Mouse (Mus musculus) forebrain, embryonic 11.5 days (tissue): ENCODE data around the gene Nmnat3. TPM values are rescaled to one million over a fixed set of nuclear protein-coding genes. Genes with fewer than 3 reads are reported as not detected.

Experiments used
- ATAC-seq: fragments of 200-750 bp; cut with Nextera tagmentation; replicated peaks from 2 replicates; pipeline ENCODE4 v1.8.0; 2017; ENCODE audit warnings: moderate TSS enrichment; ENCODE audit not compliant: low FRiP score
- DNase-seq: peaks from one replicate; pipeline ENCODE4 v3.0.0-alpha.2; 2017; ENCODE audit warnings: low spot score
- H3K27ac ChIP-seq: fragments of 300-500 bp; sonication (generic); 2 replicates; pipeline ENCODE4 v1.5.1; 2014; ENCODE audit warnings: low read depth, low read length
- H3K27me3 ChIP-seq: fragments of 300-500 bp; sonication (generic); 2 replicates; pipeline ENCODE4 v1.6.1; 2014; ENCODE audit warnings: mild to moderate bottlenecking, low read length, mixed read lengths; ENCODE audit not compliant: control insufficient read depth, insufficient read depth
- H3K36me3 ChIP-seq: fragments of 300-500 bp; sonication (generic); 2 replicates; pipeline ENCODE4 v1.6.1; 2014; ENCODE audit warnings: mild to moderate bottlenecking, low read length, moderate library complexity, mixed read lengths; ENCODE audit not compliant: control insufficient read depth, insufficient read depth
- H3K4me1 ChIP-seq: fragments of 300-500 bp; sonication (generic); replicated peaks from 2 replicates; pipeline ENCODE4 v1.6.1; 2014; ENCODE audit warnings: low read length, mixed read lengths; ENCODE audit not compliant: control insufficient read depth, insufficient read depth
- H3K4me2 ChIP-seq: fragments of 300-500 bp; sonication (generic); 2 replicates; pipeline ENCODE4 v1.6.1; 2014; ENCODE audit warnings: low read depth, mild to moderate bottlenecking, low read length, moderate library complexity, mixed read lengths; ENCODE audit not compliant: severe bottlenecking
- H3K4me3 ChIP-seq: fragments of 300-500 bp; sonication (generic); 2 replicates; pipeline ENCODE4 v1.5.1; 2014; ENCODE audit warnings: low read depth, low read length
- H3K9ac ChIP-seq: fragments of 300-500 bp; sonication (generic); 2 replicates; pipeline ENCODE4 v1.6.1; 2014; ENCODE audit warnings: low read length
- H3K9me3 ChIP-seq: fragments of 300-500 bp; sonication (generic); 2 replicates; pipeline ENCODE4 v1.6.1; 2016; ENCODE audit warnings: low read length, mixed read lengths; ENCODE audit not compliant: control insufficient read depth
- WGBS: fragments of 180-500 bp; shearing (Covaris S2); extraction: QIAGEN DNeasy Blood & Tissue Kit; methylation state at CpG from one replicate; pipeline ENCODE4 v1.1.7; 2014; 5-methylcytosine and 5-hydroxymethylcytosine counted together
- polyA plus RNA-seq: library from polyadenylated mRNA; unstranded; fragments of >200 nt; fragmentation: Nextera tagmentation; extraction: Ambion mirVana; gene quantifications from 2 replicates; pipeline ENCODE4 v1.2.1, GENCODE M21; 2014

Gene Nmnat3
- polyA plus RNA-seq, 1 experiment from 2014 or later, result 3.7 TPM

DNA sequence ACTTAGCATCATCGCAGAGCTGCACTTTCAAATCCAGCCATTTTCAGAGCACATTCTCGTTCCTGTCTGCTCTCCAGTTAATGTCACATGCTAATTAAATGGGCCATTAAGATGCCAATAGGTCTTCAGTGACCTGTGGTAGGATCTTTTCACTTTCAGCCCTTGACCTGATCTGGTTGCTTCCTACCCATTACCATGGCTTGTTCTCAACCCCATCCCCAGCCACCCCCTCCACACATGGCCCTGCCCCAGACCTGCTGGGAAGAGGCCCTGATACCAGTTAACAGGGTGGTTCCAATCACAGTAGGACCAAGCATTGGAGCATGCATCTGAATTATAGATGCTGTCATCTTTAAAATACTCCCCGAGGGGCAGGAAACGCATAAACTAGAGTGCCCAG, 30.7 kb downstream of the Nmnat3 start:
- H3K4me1 ChIP-seq, result no peaks in the 10 kb centered on the region
- H3K9me3 ChIP-seq, result no peaks in the 10 kb centered on the region
- WGBS, result 80% methylated on average over 4 of the region's 4 CpGs
- H3K36me3 ChIP-seq, result no peaks in the 10 kb centered on the region
- no peak overlapping the region for H3K4me2 ChIP-seq
- no peak overlapping the region for H3K27ac ChIP-seq
- DNase-seq, result no peak
- no peak overlapping the region for H3K9ac ChIP-seq
- no peaks in the 10 kb centered on the region for H3K27me3 ChIP-seq
- no peak for ATAC-seq
- H3K4me3 ChIP-seq, result no peak overlapping the region

DNA sequence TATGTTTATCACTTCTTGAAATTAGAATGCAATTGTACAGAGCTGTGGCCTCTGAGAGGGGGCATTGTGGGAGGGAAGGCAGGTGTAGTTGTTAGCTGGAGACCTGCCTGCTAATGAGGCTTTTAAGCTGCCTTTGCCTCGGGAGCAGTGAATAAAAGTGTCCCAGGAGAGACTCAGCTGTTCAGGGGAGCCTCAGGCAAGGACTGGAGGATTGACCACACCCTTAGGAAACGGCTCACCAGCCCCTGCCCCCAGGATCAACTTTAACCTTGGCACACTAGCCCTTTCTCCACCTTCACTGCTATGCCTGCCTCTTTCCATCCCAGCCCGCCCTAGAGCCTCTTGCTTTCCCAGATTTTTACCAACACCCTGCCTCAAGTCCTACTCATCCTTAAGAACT, 31.6 kb downstream of the Nmnat3 start:
- Histone ChIP-seq H3K27me3 (no peaks in the 10 kb centered on the region), H3K9me3 (no peaks in the 10 kb centered on the region), H3K27ac (no peak overlapping the region), H3K4me1 (no peaks in the 10 kb centered on the region), H3K9ac (no peak overlapping the region), H3K4me2 (no peak overlapping the region), H3K36me3 (no peaks in the 10 kb centered on the region), H3K4me3 (no peak overlapping the region)
- ATAC-seq (no peak), DNase-seq (no peak)
- 50% methylated on average over 3 of the region's 3 CpGs for WGBS

DNA sequence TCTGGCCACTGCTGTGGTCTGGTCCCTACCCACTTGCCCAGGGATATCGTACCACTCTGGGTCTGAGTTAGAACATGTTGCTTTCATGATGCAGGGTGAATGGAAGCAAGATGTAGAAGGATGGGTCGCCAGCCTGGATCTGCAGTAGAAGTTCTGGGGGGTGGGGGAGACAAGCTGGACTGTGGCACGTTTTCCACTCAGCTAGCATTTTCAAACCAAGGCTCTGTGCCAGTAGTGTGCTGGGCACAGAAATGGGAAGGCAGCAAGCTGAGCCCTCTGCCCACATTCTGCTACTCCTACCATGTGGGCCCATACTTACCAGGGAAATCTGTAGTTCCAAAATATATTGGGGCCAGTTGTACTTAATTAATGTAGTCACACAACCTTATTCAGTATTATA, 33.5 kb downstream of the Nmnat3 start:
- no peaks in the 10 kb centered on the region for H3K4me1 ChIP-seq
- no peaks in the 10 kb centered on the region for H3K36me3 ChIP-seq
- no peak overlapping the region for H3K4me3 ChIP-seq
- WGBS, result 80% methylated on average over 3 of the region's 3 CpGs
- no peaks in the 10 kb centered on the region for H3K27me3 ChIP-seq
- H3K9me3 ChIP-seq, result no peaks in the 10 kb centered on the region
- H3K4me2 ChIP-seq, result no peak overlapping the region
- DNase-seq (no peak), ATAC-seq (no peak)
- H3K27ac ChIP-seq, result no peak overlapping the region
- H3K9ac ChIP-seq, result no peak overlapping the region

DNA sequence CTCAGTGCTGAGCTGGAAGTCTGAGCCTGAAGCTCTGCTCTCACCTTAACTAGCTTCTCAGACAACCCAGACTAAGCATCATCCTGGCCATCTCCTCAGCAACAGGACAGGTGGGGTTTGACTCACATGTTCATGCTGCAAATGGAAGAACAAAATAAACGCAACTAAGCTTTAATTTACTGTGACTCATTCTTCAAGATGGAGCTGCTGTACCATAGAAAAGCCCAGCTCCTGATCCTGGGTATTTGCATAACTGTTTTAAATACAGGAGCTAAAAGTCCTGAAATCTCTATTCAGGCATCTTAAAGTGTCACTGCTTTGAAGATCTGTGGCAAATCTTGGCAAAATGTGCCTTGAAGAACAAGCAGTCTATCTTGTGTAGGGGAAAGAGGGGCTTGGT, 38.9 kb downstream of the Nmnat3 start:
- DNase-seq, result no peak
- WGBS, result 81% methylated on average over 1 of the region's 1 CpGs

DNA sequence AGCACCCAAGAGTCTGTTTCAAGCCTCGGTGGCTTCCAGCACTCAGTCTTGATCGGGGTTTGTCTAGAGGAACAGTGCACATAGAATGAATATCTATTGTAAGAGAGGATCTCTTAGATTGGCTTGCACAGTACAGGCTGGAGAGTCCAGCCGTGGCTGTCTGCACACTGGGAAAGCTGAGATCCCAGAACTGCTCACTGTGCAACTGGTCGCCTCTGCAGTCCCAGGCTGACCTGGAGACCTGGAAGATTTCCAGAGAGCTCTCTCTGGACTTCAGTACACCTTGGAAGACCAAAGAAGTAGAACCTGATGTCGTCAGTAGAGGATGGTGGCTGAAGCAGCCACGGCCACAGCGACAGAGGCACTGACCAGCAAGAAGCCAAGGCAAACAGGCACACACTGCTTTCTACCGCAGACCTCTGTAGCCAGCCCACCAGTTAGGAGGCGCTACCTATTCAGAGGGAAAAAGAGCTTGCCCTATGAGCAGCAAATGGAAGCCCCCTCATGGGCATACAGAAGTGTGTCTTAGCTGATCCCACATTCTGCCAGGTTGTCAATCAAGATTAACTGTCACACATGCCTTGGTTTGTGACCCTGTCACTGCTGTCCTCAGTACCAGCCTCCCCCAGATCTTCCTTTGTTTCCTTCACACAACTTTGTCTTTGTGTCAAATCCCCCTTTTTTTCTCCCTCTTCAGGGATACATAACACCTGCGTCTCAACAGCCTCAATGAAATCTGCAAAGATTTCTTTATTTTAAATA, 41.4 kb downstream of the Nmnat3 start:
- H3K4me1 ChIP-seq, result peaks cover 3% of the 10 kb centered on the region; the same call in 1 of the 2 replicates
- H3K27ac ChIP-seq, result no peak overlapping the region
- no peak overlapping the region for H3K4me3 ChIP-seq
- 64% methylated on average over 10 of the region's 10 CpGs for WGBS
- no peaks in the 10 kb centered on the region; the same call in 1 of the 2 replicates for H3K27me3 ChIP-seq
- 0 out of 2 replicates have a peak, but pooled peaks have one; percentile 39 for ATAC-seq
- H3K9me3 ChIP-seq, result no peaks in the 10 kb centered on the region
- H3K4me2 ChIP-seq, result no peak overlapping the region
- H3K9ac ChIP-seq, result no peak overlapping the region
- no peak for DNase-seq
- H3K36me3 ChIP-seq, result no peaks in the 10 kb centered on the region

More for the DNA sequence above, 38.9 kb downstream of the Nmnat3 start:
- Histone ChIP-seq H3K36me3 (no peaks in the 10 kb centered on the region), H3K9me3 (no peaks in the 10 kb centered on the region), H3K4me3 (no peak overlapping the region), H3K4me2 (no peak overlapping the region), H3K9ac (no peak overlapping the region), H3K4me1 (peaks cover 3% of the 10 kb centered on the region; the same call in 1 of the 2 replicates), H3K27ac (no peak overlapping the region), H3K27me3 (no peaks in the 10 kb centered on the region; the same call in 1 of the 2 replicates)
- ATAC-seq, result no peak

DNA sequence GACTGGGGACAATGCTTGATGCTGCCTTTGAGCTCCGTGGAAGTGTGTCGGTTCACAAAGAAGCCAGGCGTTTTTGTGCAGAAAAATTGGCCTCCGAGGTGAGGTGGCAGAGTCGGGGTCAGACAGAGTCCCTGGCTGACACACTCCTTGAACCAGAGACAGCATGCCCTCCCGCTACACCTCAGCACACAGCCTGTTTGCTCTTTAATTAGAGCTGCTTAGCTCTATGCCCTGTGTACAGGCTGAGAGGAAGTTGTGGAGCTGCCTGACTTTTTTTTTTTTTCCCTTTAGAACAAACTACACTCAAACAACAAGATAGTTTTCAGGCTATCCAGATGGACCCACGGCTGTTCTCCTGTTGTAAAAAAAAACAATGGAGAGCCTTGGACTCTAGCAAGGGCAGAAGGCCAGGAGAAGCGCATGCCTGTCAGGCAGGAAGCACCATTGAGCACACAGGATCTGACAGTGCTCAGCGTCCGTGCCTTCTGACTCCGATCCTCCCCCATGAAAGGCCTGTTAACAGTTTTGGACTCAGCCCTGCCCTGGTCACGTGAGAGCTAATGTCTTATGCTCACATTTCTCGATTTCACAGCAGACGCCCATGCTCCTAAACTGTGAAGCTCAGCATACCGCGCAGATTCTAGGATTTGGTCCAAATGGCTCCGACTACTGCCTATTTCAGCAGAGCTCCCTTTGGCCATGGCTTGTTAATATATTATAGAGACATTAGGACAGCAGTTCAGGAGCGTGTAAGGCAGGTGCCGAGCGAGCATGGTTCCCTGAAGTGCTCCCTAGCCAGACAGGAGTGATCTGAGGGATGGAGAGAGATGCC, 42.3 kb downstream of the Nmnat3 start:
- 51% methylated on average over 20 of the region's 20 CpGs for WGBS
- H3K27ac ChIP-seq, result no peak overlapping the region

DNA sequence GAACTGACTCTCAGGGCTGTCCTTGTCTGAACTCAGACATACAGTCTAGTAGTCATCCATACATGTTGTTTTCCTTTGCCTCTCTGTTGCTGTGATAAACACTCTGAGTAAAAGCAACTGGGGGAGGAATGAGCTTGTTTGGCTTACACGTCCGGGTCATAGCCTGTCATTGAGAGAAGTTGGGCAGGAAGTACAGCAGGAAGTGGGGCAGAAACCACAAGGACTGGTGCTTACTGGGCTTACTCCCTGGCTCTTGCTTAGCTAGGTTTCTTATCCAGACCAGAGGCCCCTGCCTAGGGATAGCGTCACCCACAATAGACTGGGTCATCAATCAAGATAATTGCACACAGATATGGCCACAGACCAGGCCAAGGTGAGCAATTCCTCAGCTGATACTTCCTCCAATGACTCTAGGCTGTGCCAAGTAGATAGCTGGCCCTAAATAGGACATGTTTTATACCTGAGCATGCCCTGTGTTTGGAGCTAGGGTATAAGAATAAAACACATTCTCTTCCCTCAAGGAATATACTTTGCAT, 46.1 kb downstream of the Nmnat3 start:
- Histone ChIP-seq H3K36me3 (no peaks in the 10 kb centered on the region), H3K4me2 (no peak overlapping the region), H3K4me1 (peaks cover 3% of the 10 kb centered on the region; the same call in 1 of the 2 replicates), H3K27me3 (no peaks in the 10 kb centered on the region), H3K4me3 (no peak overlapping the region), H3K27ac (no peak overlapping the region), H3K9ac (no peak overlapping the region), H3K9me3 (no peaks in the 10 kb centered on the region)
- 89% methylated on average over 3 of the region's 3 CpGs for WGBS
- DNase-seq (no peak), ATAC-seq (no peak)

More for the DNA sequence above, 42.3 kb downstream of the Nmnat3 start:
- ATAC-seq (no peak), DNase-seq (no peak)
- H3K4me3 ChIP-seq, result no peak overlapping the region
- peaks cover 3% of the 10 kb centered on the region; the same call in 1 of the 2 replicates for H3K4me1 ChIP-seq
- H3K9ac ChIP-seq, result no peak overlapping the region
- no peaks in the 10 kb centered on the region; the same call in 1 of the 2 replicates for H3K27me3 ChIP-seq
- H3K36me3 ChIP-seq, result no peaks in the 10 kb centered on the region
- no peak overlapping the region for H3K4me2 ChIP-seq
- no peaks in the 10 kb centered on the region for H3K9me3 ChIP-seq

DNA sequence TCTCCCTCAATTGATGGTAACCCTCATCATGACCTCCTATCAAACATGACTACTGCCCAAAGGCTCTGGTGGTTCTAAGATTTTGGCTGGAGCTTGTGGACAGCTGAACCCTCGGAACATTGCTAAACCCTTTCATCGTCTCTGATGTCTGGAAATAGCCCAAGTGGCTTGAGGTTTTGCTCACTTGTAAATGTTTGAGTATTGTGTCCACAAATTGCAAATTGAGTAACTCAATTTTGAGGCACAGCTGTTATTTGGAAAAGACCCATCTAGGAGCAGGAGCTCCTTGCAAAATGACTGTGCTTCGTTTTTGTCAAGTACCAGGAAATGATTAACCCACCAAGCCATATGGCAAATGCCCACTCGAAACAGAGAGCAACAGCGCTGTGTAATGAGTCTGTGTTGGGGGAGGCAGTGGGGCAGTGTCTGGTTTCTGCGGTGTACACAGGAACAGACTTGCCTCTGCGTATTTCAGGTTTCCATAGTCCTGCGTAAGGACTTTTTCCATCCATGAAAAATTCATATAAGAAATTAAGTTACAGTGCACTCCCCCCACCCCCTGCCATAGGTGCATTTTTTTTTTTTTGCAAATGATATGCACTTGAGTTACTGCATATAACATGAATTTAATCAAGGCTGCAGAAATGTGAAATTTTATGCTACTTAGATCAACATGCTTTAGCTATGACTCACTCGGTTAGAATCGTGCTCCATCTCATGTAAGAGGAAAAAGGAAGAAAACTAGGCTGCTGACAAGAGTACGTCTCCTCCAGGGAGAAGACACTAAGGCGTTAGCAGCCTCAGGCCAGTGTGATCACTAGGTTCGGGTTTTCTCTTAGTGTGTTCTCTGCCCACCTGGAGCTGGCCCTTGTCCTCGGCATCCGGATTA, 50.9 kb downstream of the Nmnat3 start:
- ATAC-seq (no peak), DNase-seq (no peak)
- Histone ChIP-seq H3K9me3 (no peaks in the 10 kb centered on the region), H3K4me1 (no peaks in the 10 kb centered on the region), H3K4me2 (no peak overlapping the region), H3K27me3 (no peaks in the 10 kb centered on the region), H3K4me3 (no peak overlapping the region), H3K9ac (no peak overlapping the region), H3K27ac (no peak overlapping the region), H3K36me3 (no peaks in the 10 kb centered on the region)
- WGBS, result 83% methylated on average over 15 of the region's 15 CpGs
